Comparison of ENCODE assay signal across 18 mouse cellular contexts in genomic region chr13:24523587-24524221, GRCm38 (mm10).
"Had no signal": no experiment of that assay in that cellular context is flagged by ENCODE, and none has a peak within 500 bp of the region (broad histone marks: within the 10 kb centered on the region; RNA-seq: fewer than 3 reads in every experiment).

No protein-coding gene starts in this region.

- ATAC-seq: intestine, postnatal 0 days; midbrain, embryonic 15.5 days had no signal

- H3K27ac ChIP-seq: left cerebral cortex, adult 2 months; liver, embryonic 13.5 days; macrophage; midbrain, embryonic 12.5 days; midbrain, embryonic 15.5 days; neural tube, embryonic 12.5 days; neural tube, embryonic 15.5 days; stomach, postnatal 0 days had no signal

- H3K4me2 ChIP-seq: liver, embryonic 13.5 days; midbrain, embryonic 12.5 days; midbrain, embryonic 15.5 days; neural tube, embryonic 12.5 days; neural tube, embryonic 15.5 days had no signal

- H3K36me3 ChIP-seq: liver, embryonic 13.5 days; midbrain, embryonic 12.5 days; midbrain, embryonic 15.5 days; neural tube, embryonic 12.5 days; neural tube, embryonic 15.5 days had no signal

- H3K4me3 ChIP-seq: left cerebral cortex, adult 2 months; liver, embryonic 13.5 days; midbrain, embryonic 12.5 days; midbrain, embryonic 15.5 days; neural tube, embryonic 12.5 days; neural tube, embryonic 15.5 days had no signal

- H3K27me3 ChIP-seq: liver, embryonic 13.5 days; midbrain, embryonic 15.5 days; neural tube, embryonic 12.5 days; neural tube, embryonic 15.5 days had no signal

- DNase-seq: kidney, adult 2 months; kidney, postnatal 36 days; layer of hippocampus, postnatal 36 days; liver, embryonic 13.5 days; right cerebral cortex, adult 18-20 months; right cerebral cortex, postnatal 14 days; right cerebral cortex, postnatal 4 days; thymus, adult 2 months; thymus, postnatal 14 days; thymus, postnatal 4 days had no signal

- H3K9me3 ChIP-seq: liver, embryonic 13.5 days; midbrain, embryonic 12.5 days; midbrain, embryonic 15.5 days; neural tube, embryonic 12.5 days; neural tube, embryonic 15.5 days had no signal

- H3K9ac ChIP-seq: liver, embryonic 13.5 days; midbrain, embryonic 12.5 days; midbrain, embryonic 15.5 days; neural tube, embryonic 12.5 days; neural tube, embryonic 15.5 days had no signal

- H3K4me1 ChIP-seq: liver, embryonic 13.5 days had no signal
